Mouse (Mus musculus): ENCODE measurements around the gene Kif6.

GRCm38 (mm10) chr17:49779066-49779465 lies 164.1 kb downstream of the Kif6 start:
- TF ChIP-seq CTCF (IDR thresholded peaks at IDR 0.05): no peak
- TF ChIP-seq POLR2A (IDR thresholded peaks at IDR 0.05; ENCODE audit: insufficient read depth, low read depth, low read length): no peak

All from heart, adult 2 months (tissue).